Mouse (Mus musculus) embryonic facial prominence, embryonic 14.5 days (tissue): Measurements from ENCODE around the gene Klhl41. TPM values are rescaled to one million over a fixed set of nuclear protein-coding genes. Genes with fewer than 3 reads are reported as not detected.

Experiments used
- ATAC-seq: fragments of 200-750 bp; cut with Nextera tagmentation; 2 replicates; pipeline ENCODE4 v1.8.0; 2017; ENCODE audit warnings: low read depth, moderate number of reproducible peaks, moderate TSS enrichment
- DNase-seq: peaks from one replicate; pipeline ENCODE4 v3.0.0-alpha.2; 2015; ENCODE audit warnings: low spot score
- H3K27ac ChIP-seq: fragments of 300-500 bp; sonication (generic); replicated peaks from 2 replicates; pipeline ENCODE4 v1.5.1; 2014; ENCODE audit warnings: low read depth, mild to moderate bottlenecking, low read length, moderate library complexity
- H3K27me3 ChIP-seq: fragments of 300-500 bp; sonication (generic); replicated peaks from 2 replicates; pipeline ENCODE4 v1.6.1; 2014; ENCODE audit warnings: low read length; ENCODE audit not compliant: control insufficient read depth, insufficient read depth
- H3K36me3 ChIP-seq: fragments of 300-500 bp; sonication (generic); 2 replicates; pipeline ENCODE4 v1.6.1; 2014; ENCODE audit warnings: low read length, mixed read lengths; ENCODE audit not compliant: control insufficient read depth, insufficient read depth
- H3K4me1 ChIP-seq: fragments of 300-500 bp; sonication (generic); 2 replicates; pipeline ENCODE4 v1.6.1; 2014; ENCODE audit warnings: antibody characterized with exemption, low read length; ENCODE audit not compliant: control insufficient read depth, insufficient read depth
- H3K4me2 ChIP-seq: fragments of 300-500 bp; sonication (generic); 2 replicates; pipeline ENCODE4 v1.6.1; 2014; ENCODE audit warnings: low read depth, mild to moderate bottlenecking, low read length, moderate library complexity, mixed read lengths
- H3K4me3 ChIP-seq: fragments of 300-500 bp; sonication (generic); 2 replicates; pipeline ENCODE4 v1.5.1; 2014; ENCODE audit warnings: low read depth, mild to moderate bottlenecking, low read length
- H3K9ac ChIP-seq: fragments of 300-500 bp; sonication (generic); 2 replicates; pipeline ENCODE4 v1.6.1; 2014; ENCODE audit warnings: low read depth, mild to moderate bottlenecking, low read length, moderate library complexity, mixed read lengths
- H3K9me3 ChIP-seq: fragments of 300-500 bp; sonication (generic); 2 replicates; pipeline ENCODE4 v1.6.1; 2016; ENCODE audit warnings: low read length; ENCODE audit not compliant: control insufficient read depth
- WGBS: fragments of 180-500 bp; shearing (Covaris S2); extraction: QIAGEN DNeasy Blood & Tissue Kit; methylation state at CpG from one replicate; pipeline ENCODE4 v1.1.7; 2014; 5-methylcytosine and 5-hydroxymethylcytosine counted together
- polyA plus RNA-seq: library from polyadenylated mRNA; unstranded; fragments of >200 nt; fragmentation: Nextera tagmentation; extraction: Ambion mirVana; gene quantifications from 2 replicates; pipeline ENCODE4 v1.2.1, GENCODE M21; 2014

Gene Klhl41
- polyA plus RNA-seq, 1 experiment from 2014 or later, result 34.1 TPM

DNA sequence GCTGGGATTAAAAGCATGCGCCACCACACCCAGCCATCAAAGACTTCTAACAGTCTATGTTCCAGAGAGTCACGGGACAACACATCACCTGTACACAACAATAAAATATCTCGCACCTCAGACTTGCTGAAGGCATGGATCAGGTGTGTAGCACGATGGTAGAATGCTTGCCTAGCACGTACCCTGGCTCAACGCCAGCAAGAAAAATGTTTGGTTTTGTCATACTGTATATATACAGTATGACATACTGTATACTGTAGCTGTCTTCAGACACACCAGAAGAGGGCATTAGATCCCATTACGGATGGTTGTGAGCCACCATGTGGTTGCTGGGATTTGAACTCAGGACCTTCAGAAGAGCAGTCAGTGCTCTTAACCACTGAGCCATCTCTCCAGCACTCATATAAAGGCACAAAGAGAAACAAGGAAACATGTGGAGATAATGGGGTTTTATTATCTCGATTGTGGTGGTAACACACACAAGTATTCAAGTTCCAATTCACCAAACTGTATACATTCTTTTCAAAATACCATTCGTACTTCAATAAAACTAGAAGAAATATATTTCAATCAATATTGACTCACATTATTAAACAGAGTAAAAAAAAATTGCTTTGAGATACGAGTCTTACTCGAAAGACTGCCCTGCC, 24.8 kb upstream of the Klhl41 start:
- Histone ChIP-seq H3K4me2 (no peak overlapping the region), H3K36me3 (no peaks in the 10 kb centered on the region), H3K9me3 (no peaks in the 10 kb centered on the region), H3K9ac (no peak overlapping the region), H3K27me3 (no peaks in the 10 kb centered on the region), H3K4me3 (no peak overlapping the region), H3K4me1 (peaks cover 8% of the 10 kb centered on the region), H3K27ac (no peak overlapping the region)
- ATAC-seq, result no peak
- no peak for DNase-seq
- 87% methylated on average over 11 of the region's 11 CpGs for WGBS

DNA sequence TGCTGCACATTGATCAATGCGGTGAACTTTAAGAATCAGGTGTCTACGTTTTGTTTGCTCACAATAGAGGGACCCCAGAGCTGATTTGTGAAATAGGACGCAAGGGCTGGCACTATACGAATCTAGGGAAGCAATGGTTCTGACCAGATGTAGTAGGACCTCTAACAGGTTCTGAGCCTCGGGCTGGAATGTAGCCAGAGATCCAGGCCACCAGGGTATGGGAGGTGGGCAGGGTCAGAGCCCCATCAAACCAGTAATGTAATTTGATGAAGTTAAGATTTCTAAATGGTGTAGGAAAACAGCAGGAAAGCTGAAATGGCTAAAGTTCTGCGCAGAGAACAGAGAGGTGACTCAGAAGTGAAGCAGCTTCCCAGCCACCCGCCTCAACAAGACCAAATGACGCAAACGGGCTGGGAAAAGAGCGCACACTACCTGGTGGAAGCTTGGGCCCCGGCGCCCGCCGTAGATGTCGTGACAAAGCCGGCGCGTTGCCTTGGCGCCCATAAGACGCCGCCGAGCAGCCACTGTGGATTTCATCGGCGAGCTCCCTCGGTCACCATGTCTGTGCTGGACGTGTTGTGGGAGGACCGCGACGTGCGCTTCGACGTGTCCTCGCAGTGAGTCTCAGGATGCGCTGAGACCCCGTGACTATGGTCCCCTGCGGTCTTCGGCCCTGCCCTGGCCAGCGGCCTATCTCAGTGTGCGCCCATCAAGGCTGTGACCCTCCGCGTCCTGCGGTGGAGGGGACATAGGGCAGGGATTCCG, 23.0 kb upstream of the Klhl41 start, which contains the start of gene Bbs5:
TSS of gene Bbs5 (plus strand) at position 446 of the 765 bp plus-strand sequence.
- H3K27ac ChIP-seq, result no peak within 1 kb of the TSS; the same call in 1 of the 2 replicates
- peak within 1 kb of the TSS; percentile 79 for H3K4me2 ChIP-seq
- H3K9ac ChIP-seq, result peak within 1 kb of the TSS; percentile 77
- no peaks in the 10 kb centered on the region for H3K36me3 ChIP-seq
- H3K4me3 ChIP-seq, result peak within 1 kb of the TSS; percentile 71
- H3K27me3 ChIP-seq, result no peaks in the 10 kb centered on the region
- no peaks in the 10 kb centered on the region for H3K9me3 ChIP-seq
- 3% methylated on average over 37 of the region's 43 CpGs for WGBS
- peak; percentile 97 for ATAC-seq
- peaks cover 8% of the 10 kb centered on the region for H3K4me1 ChIP-seq
- peak; percentile 96 for DNase-seq

DNA sequence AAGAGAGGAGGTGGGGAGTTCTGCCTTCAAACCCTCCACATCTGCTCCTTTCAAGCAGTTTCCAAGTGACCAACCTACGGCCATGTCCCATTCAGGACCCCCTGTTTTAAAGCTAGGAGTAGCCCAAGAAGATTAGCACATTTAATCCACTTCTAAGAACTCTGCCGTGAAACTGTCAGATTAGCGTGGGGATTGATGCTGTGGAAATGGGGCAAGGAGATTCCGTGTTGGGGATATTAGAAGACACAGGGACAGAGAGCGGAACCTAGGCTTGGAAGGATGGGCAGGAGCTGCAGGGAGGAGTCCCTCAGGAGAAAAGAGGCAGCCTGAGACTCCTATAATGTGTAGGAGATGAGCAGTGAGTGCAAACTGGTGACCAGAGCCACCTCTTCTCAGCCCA, 20.2 kb upstream of the Klhl41 start:
- ATAC-seq (no peak), DNase-seq (no peak)
- H3K9me3 ChIP-seq, result no peaks in the 10 kb centered on the region
- peaks cover 8% of the 10 kb centered on the region for H3K36me3 ChIP-seq
- H3K4me3 ChIP-seq, result no peak overlapping the region
- no peak overlapping the region for H3K9ac ChIP-seq
- H3K27me3 ChIP-seq, result no peaks in the 10 kb centered on the region
- H3K4me2 ChIP-seq, result no peak overlapping the region
- H3K4me1 ChIP-seq, result peaks cover 8% of the 10 kb centered on the region
- WGBS, result 89% methylated on average over 5 of the region's 5 CpGs
- no peak overlapping the region for H3K27ac ChIP-seq

DNA sequence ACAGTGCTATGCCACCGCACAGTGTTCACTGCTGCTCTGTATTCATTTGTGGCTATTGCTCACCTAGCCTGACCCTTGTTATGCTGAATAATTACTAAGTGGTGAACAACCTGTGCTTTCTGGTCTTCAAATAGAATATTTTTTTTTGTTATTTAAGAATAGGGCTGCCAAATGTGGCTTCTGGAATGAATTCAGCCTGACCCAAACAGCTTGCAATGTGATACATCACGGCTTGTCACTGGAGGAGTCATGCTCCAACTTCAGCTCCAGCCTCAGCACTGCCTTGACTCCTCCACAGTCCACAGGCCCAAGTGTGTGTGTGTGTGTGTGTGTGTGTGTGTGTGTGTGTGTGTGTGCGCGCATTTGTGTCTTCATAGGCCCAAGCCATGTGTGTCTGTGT, 10.6 kb upstream of the Klhl41 start:
- Histone ChIP-seq H3K27ac (no peak overlapping the region), H3K36me3 (peaks cover 48% of the 10 kb centered on the region)

DNA sequence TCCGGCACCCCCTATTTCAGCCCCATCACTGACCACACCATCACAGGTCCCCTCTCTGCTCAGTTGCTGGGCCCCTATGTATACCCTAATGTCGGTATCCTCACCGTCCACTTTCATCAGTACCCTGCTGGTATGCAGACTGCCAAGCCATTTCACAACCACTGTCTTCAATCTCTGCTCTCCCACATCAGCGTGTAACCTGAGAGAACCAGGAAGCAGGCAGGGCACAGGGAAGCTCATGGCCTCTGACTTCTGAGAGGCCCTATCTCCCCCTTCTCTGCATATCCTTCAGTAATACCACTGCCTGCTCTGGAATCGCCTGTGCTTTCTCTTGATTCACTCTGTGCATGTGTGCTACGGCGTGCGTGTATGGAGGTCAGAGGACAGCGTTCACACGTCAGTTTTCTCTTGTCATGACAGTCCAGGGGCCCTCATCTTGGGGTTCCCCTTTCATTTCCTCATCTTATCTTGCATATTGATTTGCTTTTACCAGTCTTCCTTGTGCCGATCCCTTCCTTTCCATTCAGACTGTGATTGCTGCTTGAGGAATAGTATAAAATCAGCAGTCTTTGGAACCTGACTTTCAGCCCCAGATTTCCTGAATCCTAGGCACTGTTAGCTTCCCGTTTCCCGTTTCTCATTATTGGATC, 6.0 kb upstream of the Klhl41 start:
- Histone ChIP-seq H3K4me2 (no peak overlapping the region), H3K4me1 (no peaks in the 10 kb centered on the region), H3K4me3 (no peak overlapping the region), H3K27ac (no peak overlapping the region), H3K36me3 (peaks cover 34% of the 10 kb centered on the region), H3K9me3 (no peaks in the 10 kb centered on the region), H3K27me3 (no peaks in the 10 kb centered on the region), H3K9ac (no peak overlapping the region)
- no peak for DNase-seq
- WGBS, result 67% methylated on average over 13 of the region's 13 CpGs
- ATAC-seq, result no peak

More for the DNA sequence above, 10.6 kb upstream of the Klhl41 start:
- WGBS, result 96% methylated on average over 4 of the region's 4 CpGs
- DNase-seq, result no peak
- H3K4me3 ChIP-seq, result no peak overlapping the region
- no peaks in the 10 kb centered on the region for H3K4me1 ChIP-seq
- H3K9ac ChIP-seq, result no peak overlapping the region
- no peaks in the 10 kb centered on the region for H3K9me3 ChIP-seq
- H3K4me2 ChIP-seq, result no peak overlapping the region
- H3K27me3 ChIP-seq, result no peaks in the 10 kb centered on the region
- no peak for ATAC-seq

DNA sequence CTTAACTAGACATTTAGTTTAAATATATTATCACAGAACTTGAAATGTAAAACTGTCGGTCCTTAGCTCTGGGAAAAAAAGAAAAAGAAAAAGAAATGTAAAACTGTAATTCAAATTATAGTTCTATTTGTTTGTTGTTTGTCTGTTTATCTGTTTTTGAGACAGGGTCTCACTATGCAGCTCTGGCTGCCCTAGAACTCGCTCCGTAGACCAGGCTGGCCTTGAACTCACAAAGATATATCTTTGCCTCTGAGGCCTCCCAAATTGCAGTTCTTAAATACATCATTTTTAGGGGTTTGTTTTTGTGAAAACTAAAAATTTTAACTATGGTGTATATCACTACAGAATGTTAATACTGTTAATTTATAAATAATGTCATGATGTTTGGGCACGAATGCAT, 2.3 kb upstream of the Klhl41 start:
- DNase-seq, result no peak
- Histone ChIP-seq H3K4me1 (no peaks in the 10 kb centered on the region), H3K4me3 (no peak overlapping the region), H3K9ac (no peak overlapping the region), H3K27ac (no peak overlapping the region), H3K9me3 (no peaks in the 10 kb centered on the region), H3K27me3 (no peaks in the 10 kb centered on the region), H3K4me2 (no peak overlapping the region), H3K36me3 (peaks cover 18% of the 10 kb centered on the region; the same call in 1 of the 2 replicates)
- WGBS, result 94% methylated on average over 4 of the region's 4 CpGs
- ATAC-seq, result no peak

DNA sequence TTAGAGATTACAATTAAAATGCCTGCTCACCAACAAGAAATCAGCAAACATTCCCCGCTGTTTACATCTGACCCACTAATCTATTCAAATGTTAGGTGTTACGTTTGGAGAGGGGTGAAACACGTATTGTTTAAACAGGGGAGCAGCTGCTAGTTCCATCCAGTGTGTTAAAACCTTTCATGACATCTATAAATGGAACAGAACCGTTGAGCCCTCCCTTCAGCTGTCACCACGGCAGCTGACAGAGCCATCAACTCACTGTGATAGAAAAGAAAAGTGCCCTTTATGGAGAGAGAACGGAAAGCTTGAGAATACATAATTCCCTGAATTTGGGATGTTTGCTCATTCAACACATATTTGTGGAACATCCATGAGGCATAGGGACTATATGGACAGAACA, 1.5 kb upstream of the Klhl41 start:
- Histone ChIP-seq H3K9ac (no peak overlapping the region), H3K4me1 (no peaks in the 10 kb centered on the region), H3K4me2 (no peak overlapping the region), H3K4me3 (no peak overlapping the region), H3K27ac (no peak overlapping the region; the same call in 1 of the 2 replicates), H3K27me3 (no peaks in the 10 kb centered on the region), H3K36me3 (peaks cover 13% of the 10 kb centered on the region; the same call in 1 of the 2 replicates), H3K9me3 (no peaks in the 10 kb centered on the region)
- DNase-seq, result peak; percentile 43
- 80% methylated on average over 6 of the region's 6 CpGs for WGBS
- peak; percentile 33; the same call in 1 of the 2 replicates for ATAC-seq

DNA sequence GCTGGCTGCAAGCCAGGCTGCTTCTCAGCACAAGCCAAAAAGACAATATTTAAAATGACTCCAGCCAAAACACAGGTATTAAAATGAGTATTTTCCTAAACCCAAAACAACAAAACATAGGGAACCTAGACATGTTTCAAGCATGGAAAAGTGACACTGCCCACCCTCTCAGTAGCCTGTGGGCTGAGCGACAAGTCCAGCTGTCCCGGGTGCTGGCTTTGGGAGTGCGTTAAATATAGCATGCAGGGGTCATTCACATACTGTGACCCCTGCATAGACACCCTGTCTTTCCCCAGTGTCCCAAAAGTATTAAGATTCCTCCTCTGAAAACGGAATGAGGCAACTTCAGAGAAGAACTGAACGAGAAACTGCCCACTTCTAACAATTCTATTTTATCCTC, 3.8 kb downstream of the Klhl41 start:
- DNase-seq (peak; percentile 26), ATAC-seq (peak; percentile 65; the same call in 1 of the 2 replicates)
- Histone ChIP-seq H3K27ac (0 out of 2 replicates have a peak overlapping the region, but pooled peaks have one; percentile 39), H3K27me3 (no peaks in the 10 kb centered on the region), H3K4me3 (no peak overlapping the region), H3K36me3 (no peaks in the 10 kb centered on the region; the same call in 1 of the 2 replicates), H3K9ac (no peak overlapping the region), H3K9me3 (no peaks in the 10 kb centered on the region), H3K4me1 (no peaks in the 10 kb centered on the region), H3K4me2 (no peak overlapping the region)
- WGBS, result 63% methylated on average over 5 of the region's 5 CpGs
